Mouse (Mus musculus) liver, embryonic 13.5 days (tissue): ENCODE data around the gene Nudt21. TPM values are rescaled to one million over a fixed set of nuclear protein-coding genes. Genes with fewer than 3 reads are reported as not detected.

ENCODE experiments used
- ATAC-seq: fragments of 200-750 bp; cut with Nextera tagmentation; 2 replicates; pipeline ENCODE4 v1.8.0; 2017; ENCODE audit warnings: low read depth, mild to moderate bottlenecking, moderate number of reproducible peaks, moderate library complexity
- DNase-seq: peaks from one replicate; pipeline ENCODE4 v3.0.0; 2022
- H3K27ac ChIP-seq: fragments of 300-500 bp; sonication (generic); 2 replicates; pipeline ENCODE4 v1.5.1; 2015; ENCODE audit warnings: moderate library complexity, mild to moderate bottlenecking, inconsistent platforms
- H3K27me3 ChIP-seq: fragments of 300-500 bp; sonication (generic); 2 replicates; pipeline ENCODE4 v1.6.1; 2015; ENCODE audit warnings: mild to moderate bottlenecking, inconsistent platforms
- H3K36me3 ChIP-seq: fragments of 300-500 bp; sonication (generic); 2 replicates; pipeline ENCODE4 v1.6.1; 2015; ENCODE audit warnings: mild to moderate bottlenecking, inconsistent platforms
- H3K4me1 ChIP-seq: fragments of 300-500 bp; sonication (generic); replicated peaks from 2 replicates; pipeline ENCODE4 v1.6.1; 2015; ENCODE audit warnings: inconsistent platforms
- H3K4me2 ChIP-seq: fragments of 300-500 bp; sonication (generic); 2 replicates; pipeline ENCODE4 v1.6.1; 2015; ENCODE audit warnings: inconsistent platforms, mild to moderate bottlenecking, moderate library complexity
- H3K4me3 ChIP-seq: fragments of 300-500 bp; sonication (generic); replicated peaks from 2 replicates; pipeline ENCODE4 v1.5.1; 2015; ENCODE audit warnings: mild to moderate bottlenecking, inconsistent platforms
- H3K9ac ChIP-seq: fragments of 300-500 bp; sonication (generic); 2 replicates; pipeline ENCODE4 v1.6.1; 2015; ENCODE audit warnings: mild to moderate bottlenecking, inconsistent platforms
- H3K9me3 ChIP-seq: fragments of 300-500 bp; sonication (generic); replicated peaks from 2 replicates; pipeline ENCODE4 v1.6.1; 2016; ENCODE audit warnings: inconsistent platforms
- WGBS: fragments of 180-500 bp; shearing (Covaris S2); methylation state at CpG from one replicate; pipeline ENCODE4 v1.1.7; 2015; ENCODE audit not compliant: insufficient replicate concordance; 5-methylcytosine and 5-hydroxymethylcytosine counted together
- polyA plus RNA-seq: library from polyadenylated mRNA; unstranded; fragments of >200 nt; fragmentation: Nextera tagmentation; extraction: Ambion mirVana; gene quantifications from 2 replicates; pipeline ENCODE4 v1.2.1, GENCODE M21; 2015

Gene Nudt21
- polyA plus RNA-seq, 1 experiment from 2014 or later: 97.3 TPM

GRCm38 (mm10) chr8:94033601-94034000 lies 3.2 kb downstream of the Nudt21 start:
- Histone ChIP-seq H3K4me1 (peaks cover 45% of the 10 kb centered on the region), H3K9me3 (no peaks in the 10 kb centered on the region), H3K36me3 (peaks cover 31% of the 10 kb centered on the region), H3K9ac (peak overlapping the region; percentile 52; the same call in 1 of the 2 replicates), H3K4me2 (peak overlapping the region; percentile 41), H3K27me3 (no peaks in the 10 kb centered on the region), H3K27ac (no peak overlapping the region), H3K4me3 (0 out of 2 replicates have a peak overlapping the region, but pooled peaks have one; percentile 23)
- WGBS: 75% methylated on average over 3 of the region's 3 CpGs
- DNase-seq (no peak), ATAC-seq (no peak)

DNA sequence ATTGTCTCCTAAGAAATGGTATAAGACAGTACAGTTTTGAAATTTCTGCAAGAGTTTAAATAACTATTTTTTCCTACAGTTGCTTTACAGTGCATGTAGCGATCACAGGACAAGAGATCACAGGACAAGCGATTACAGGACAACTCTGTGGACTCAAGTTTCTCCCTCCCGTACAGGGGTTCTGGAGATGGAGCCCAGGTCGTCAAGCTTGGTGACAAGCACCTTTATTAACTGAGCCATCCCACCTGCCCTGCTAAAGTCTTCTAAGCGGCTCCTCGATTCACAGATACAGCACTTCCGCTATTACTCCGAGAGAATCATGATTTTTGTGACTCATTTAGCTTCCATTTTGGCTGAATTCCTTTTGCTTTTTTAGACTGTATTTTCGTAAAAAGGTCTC lies 7.1 kb downstream of the Nudt21 start:
- Histone ChIP-seq H3K4me2 (no peak overlapping the region), H3K4me3 (no peak overlapping the region), H3K27me3 (no peaks in the 10 kb centered on the region), H3K4me1 (peaks cover 24% of the 10 kb centered on the region), H3K9ac (no peak overlapping the region), H3K27ac (no peak overlapping the region), H3K36me3 (peaks cover 69% of the 10 kb centered on the region), H3K9me3 (no peaks in the 10 kb centered on the region)
- DNase-seq (no peak), ATAC-seq (no peak)
- WGBS: 93% methylated on average over 9 of the region's 9 CpGs

GRCm38 (mm10) chr8:94023916-94024315 lies 12.9 kb downstream of the Nudt21 start:
- WGBS: 90% methylated on average over 6 of the region's 6 CpGs
- ATAC-seq: no peak

GRCm38 (mm10) chr8:94013026-94013612 lies 23.7 kb downstream of the Nudt21 start:
- 0 out of 2 replicates have a peak, but pooled peaks have one; percentile 2 for ATAC-seq
- Histone ChIP-seq H3K4me1 (peaks cover 54% of the 10 kb centered on the region), H3K9me3 (no peaks in the 10 kb centered on the region), H3K4me3 (peak overlapping the region; percentile 96), H3K9ac (peak overlapping the region; percentile 99), H3K27ac (peak overlapping the region; percentile 97), H3K4me2 (peak overlapping the region; percentile 100), H3K27me3 (no peaks in the 10 kb centered on the region), H3K36me3 (peaks cover 8% of the 10 kb centered on the region)
- WGBS: 7% methylated on average over 7 of the region's 7 CpGs
- no peak for DNase-seq

More at GRCm38 (mm10) chr8:94023916-94024315, 12.9 kb downstream of the Nudt21 start:
- H3K4me3 ChIP-seq: no peak overlapping the region
- H3K36me3 ChIP-seq: peaks cover 89% of the 10 kb centered on the region
- no peak overlapping the region for H3K9ac ChIP-seq
- no peak for DNase-seq
- no peak overlapping the region for H3K27ac ChIP-seq
- H3K27me3 ChIP-seq: no peaks in the 10 kb centered on the region
- no peak overlapping the region for H3K4me2 ChIP-seq
- H3K9me3 ChIP-seq: no peaks in the 10 kb centered on the region
- H3K4me1 ChIP-seq: no peaks in the 10 kb centered on the region

DNA sequence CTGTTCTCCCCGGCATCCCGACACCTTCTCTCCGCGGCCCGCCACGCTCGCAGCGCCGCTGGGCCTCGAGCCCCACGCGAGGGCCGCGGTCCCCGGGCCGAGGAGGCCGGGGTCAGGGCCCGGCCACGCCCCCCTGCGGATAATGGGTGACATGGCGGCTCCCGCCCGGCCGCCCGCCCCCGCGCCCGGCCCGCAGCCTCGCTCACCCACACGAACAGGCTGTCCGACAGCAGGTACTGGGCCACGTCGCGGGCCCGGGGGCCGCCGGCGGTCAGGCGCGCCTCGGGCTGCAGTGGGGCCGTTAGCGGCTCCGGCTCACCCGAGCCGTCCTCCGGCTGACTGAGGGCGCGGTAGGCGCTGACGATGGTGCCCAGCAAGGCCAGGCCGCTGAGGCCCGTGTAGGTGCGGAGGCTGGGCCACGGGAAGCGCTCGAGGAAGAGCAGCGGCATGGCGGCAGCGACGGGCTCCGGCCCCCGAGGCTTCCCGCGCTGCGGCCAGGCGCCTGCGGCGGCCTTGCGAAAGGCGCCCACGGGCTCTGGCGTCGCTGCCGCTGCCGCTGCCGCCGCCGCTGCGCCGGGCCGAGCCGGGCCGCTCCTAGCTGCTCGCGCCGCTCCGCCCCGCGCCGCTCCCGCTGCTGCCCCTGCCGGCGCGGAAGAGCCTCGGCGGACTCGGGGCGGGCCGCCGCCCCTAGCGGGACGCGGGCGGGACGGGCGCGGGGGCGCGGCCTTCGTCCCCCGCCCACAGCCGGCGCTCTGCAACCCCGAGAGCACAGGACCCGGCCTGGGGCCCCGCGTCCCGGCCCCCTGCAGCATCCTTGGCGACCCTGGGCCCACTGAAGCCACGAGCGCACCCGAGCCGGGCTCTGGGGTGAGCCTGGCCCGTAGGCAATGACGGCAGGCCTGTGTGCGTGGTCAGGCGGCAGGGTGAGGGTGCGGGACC lies 24.5 kb downstream of the Nudt21 start, which contains the start of gene Amfr:
Gene Amfr (minus strand): TSS at position 830 of the 939 bp plus-strand sequence.
- Histone ChIP-seq H3K4me1 (peaks cover 56% of the 10 kb centered on the region), H3K27ac (peak within 1 kb of the TSS; percentile 97), H3K9ac (peak within 1 kb of the TSS; percentile 99), H3K9me3 (no peaks in the 10 kb centered on the region), H3K4me3 (peak within 1 kb of the TSS; percentile 96), H3K4me2 (peak within 1 kb of the TSS; percentile 100), H3K36me3 (peaks cover 6% of the 10 kb centered on the region; the same call in 1 of the 2 replicates), H3K27me3 (no peaks in the 10 kb centered on the region)
- DNase-seq: peak; percentile 63
- WGBS: under 1% methylated on average over 115 of the region's 130 CpGs
- peak; percentile 93 for ATAC-seq

- Histone ChIP-seq H3K4me3 (peak overlapping the region; percentile 96), H3K36me3 (peaks cover 10% of the 10 kb centered on the region), H3K9me3 (no peaks in the 10 kb centered on the region), H3K4me2 (peak overlapping the region; percentile 100), H3K27ac (peak overlapping the region; percentile 97), H3K4me1 (peaks cover 56% of the 10 kb centered on the region), H3K27me3 (no peaks in the 10 kb centered on the region), H3K9ac (peak overlapping the region; percentile 99)
- ATAC-seq (peak; percentile 19; the same call in 1 of the 2 replicates), DNase-seq (peak; percentile 63)
- under 1% methylated on average over 48 of the region's 48 CpGs for WGBS
Observed at GRCm38 (mm10) chr8:94011076-94012012, 25.5 kb downstream of the Nudt21 start.

DNA sequence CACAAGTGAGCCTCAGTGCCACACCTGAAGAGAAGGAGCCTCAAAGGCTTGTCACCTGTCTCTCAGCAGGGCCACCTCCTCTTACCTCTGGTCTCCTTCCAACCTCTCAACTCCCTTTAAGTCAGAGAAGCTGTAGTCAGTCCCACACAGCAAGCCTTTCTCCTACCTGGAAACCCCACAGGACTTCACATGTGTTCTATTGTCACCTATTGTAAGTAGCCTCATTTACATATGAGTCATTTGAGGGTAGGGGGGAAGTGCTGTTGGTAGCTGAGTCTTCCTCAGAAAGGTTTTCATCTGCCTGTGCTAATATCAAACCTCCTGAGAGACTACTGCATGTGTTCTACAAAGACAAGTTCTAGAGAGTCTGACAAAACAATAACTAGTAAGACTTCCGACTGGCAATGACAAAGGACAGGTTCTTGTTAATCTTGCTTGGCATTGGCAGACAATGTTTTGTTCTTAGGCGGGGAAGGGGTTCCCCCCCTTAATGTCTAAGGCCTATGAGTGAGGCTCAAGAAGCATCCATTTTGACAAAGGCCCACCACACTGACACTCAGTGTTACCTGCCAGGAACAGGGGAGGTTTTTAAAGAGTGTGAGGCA lies 26.6 kb downstream of the Nudt21 start:
- H3K27ac ChIP-seq: peak overlapping the region; percentile 75
- H3K9me3 ChIP-seq: no peaks in the 10 kb centered on the region
- H3K4me1 ChIP-seq: peaks cover 56% of the 10 kb centered on the region
- peaks cover 18% of the 10 kb centered on the region for H3K36me3 ChIP-seq
- H3K9ac ChIP-seq: peak overlapping the region; percentile 99
- DNase-seq: no peak
- ATAC-seq: no peak
- peak overlapping the region; percentile 65 for H3K4me2 ChIP-seq
- WGBS: 48% methylated on average over 2 of the region's 2 CpGs
- H3K27me3 ChIP-seq: no peaks in the 10 kb centered on the region
- H3K4me3 ChIP-seq: peak overlapping the region; percentile 96

DNA sequence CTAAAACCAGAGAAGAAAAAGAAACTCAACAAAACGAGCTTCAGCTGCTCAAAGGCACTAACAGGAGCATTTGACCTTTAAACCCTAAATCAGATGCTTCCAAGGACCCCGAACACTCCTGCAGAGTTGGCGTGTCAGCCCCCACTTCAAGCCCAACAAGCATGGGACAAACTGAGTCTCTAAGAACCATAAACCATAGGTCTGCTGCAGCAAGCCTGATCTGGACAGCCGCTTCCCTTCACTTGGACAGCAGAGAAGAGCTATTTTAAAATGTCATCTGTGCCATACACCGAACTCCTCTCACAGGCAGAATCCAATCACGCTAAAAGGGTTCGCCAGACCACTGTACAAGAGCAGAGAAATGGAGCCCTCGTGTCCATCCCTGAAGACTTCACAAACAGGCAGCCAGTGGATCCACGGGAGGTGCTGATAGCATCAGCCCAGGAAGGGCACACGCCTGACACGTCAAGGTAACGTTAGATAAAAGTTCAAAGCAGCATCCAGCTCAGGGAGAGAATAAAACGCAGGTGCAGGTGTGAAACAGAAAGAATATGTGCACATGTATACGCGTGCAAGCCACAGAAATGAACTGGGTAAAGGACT lies 27.5 kb downstream of the Nudt21 start:
- peak overlapping the region; percentile 65 for H3K4me2 ChIP-seq
- DNase-seq (no peak), ATAC-seq (no peak)
- H3K9ac ChIP-seq: peak overlapping the region; percentile 99
- 43% methylated on average over 15 of the region's 15 CpGs for WGBS
- no peaks in the 10 kb centered on the region for H3K9me3 ChIP-seq
- peak overlapping the region; percentile 75 for H3K27ac ChIP-seq
- peak overlapping the region; percentile 96 for H3K4me3 ChIP-seq
- no peaks in the 10 kb centered on the region for H3K27me3 ChIP-seq
- H3K4me1 ChIP-seq: peaks cover 47% of the 10 kb centered on the region
- peaks cover 27% of the 10 kb centered on the region for H3K36me3 ChIP-seq

DNA sequence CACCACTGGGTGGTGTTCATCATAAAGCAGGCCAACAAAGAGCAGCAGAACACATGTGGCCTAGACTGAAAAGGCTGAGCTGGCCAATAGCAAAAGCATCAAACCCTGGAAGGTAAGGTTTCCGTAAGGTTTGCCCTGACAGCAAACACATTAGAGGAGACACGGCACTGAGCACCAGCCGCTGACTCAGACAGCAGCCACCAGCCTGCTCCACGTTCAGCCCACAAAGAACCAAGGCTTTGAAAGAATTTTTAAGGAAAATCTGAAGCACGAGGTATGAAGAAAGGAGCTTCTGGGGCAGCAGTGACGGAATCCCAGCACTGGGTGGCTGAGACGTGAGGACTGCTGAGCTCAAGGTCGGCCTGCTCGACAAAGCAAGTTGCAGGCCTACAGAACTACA lies 32.7 kb downstream of the Nudt21 start:
- no peaks in the 10 kb centered on the region for H3K27me3 ChIP-seq
- no peak for ATAC-seq
- H3K27ac ChIP-seq: no peak overlapping the region
- 84% methylated on average over 9 of the region's 9 CpGs for WGBS
- H3K4me1 ChIP-seq: peaks cover 11% of the 10 kb centered on the region
- H3K36me3 ChIP-seq: peaks cover 66% of the 10 kb centered on the region
- H3K4me2 ChIP-seq: no peak overlapping the region
- no peaks in the 10 kb centered on the region for H3K9me3 ChIP-seq
- H3K4me3 ChIP-seq: no peak overlapping the region
- no peak for DNase-seq
- no peak overlapping the region for H3K9ac ChIP-seq

DNA sequence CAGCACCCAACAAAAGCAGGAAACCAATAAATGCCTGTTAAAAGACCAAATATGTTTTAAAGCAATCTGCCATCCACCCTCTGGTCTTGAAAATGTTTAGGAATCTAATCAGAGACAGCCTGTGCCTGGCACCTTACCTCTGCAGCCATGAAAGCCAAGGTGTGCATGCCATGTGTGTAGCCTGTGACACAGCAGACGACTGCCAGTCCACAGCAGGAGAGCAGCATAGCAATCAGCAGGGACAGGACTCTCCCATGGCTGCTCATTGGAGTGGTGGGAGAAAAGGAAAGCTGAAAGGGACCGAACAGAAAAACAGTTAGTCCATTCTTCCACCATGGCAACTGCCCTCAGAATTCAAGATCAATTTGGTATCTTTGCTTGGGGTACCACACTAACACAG lies 37.9 kb downstream of the Nudt21 start:
- Histone ChIP-seq H3K4me3 (no peak overlapping the region), H3K9me3 (no peaks in the 10 kb centered on the region), H3K4me1 (no peaks in the 10 kb centered on the region), H3K27ac (no peak overlapping the region), H3K36me3 (peaks cover 67% of the 10 kb centered on the region), H3K9ac (no peak overlapping the region), H3K4me2 (no peak overlapping the region), H3K27me3 (no peaks in the 10 kb centered on the region)
- ATAC-seq (no peak), DNase-seq (no peak)
- 88% methylated on average over 2 of the region's 2 CpGs for WGBS
